Mouse (Mus musculus): ENCODE data around the gene Gm16223. TPM values are rescaled to one million over a fixed set of nuclear protein-coding genes. Genes with fewer than 3 reads are reported as not detected.

Gene Gm16223
- polyA plus RNA-seq (2016; fragmentation: Nextera tagmentation; extraction: Ambion mirVana): not detected in 2 replicates

GRCm38 (mm10) chr5:42067476-42068187, at the start of gene Gm16223:
Gm16223 (plus strand) TSS chr5:42067960.
- Histone ChIP-seq H3K4me1 (no peaks in the 10 kb centered on the region), H3K4me3 (no peak within 1 kb of the TSS), H3K27ac (no peak within 1 kb of the TSS), H3K9ac (no peak within 1 kb of the TSS), H3K36me3 (no peaks in the 10 kb centered on the region), H3K9me3 (replicated peaks) (no peaks in the 10 kb centered on the region), H3K27me3 (replicated peaks) (no peaks in the 10 kb centered on the region), H3K4me2 (no peak within 1 kb of the TSS)
- WGBS (ENCODE audit: insufficient replicate concordance): 70% methylated on average over 10 of the region's 10 CpGs
- ATAC-seq: no peak

GRCm38 (mm10) chr5:42022029-42022428, 45.7 kb upstream of the Gm16223 start:
- Histone ChIP-seq H3K36me3 (no peaks in the 10 kb centered on the region), H3K9me3 (replicated peaks) (no peaks in the 10 kb centered on the region), H3K9ac (no peak overlapping the region), H3K4me2 (no peak overlapping the region), H3K4me1 (no peaks in the 10 kb centered on the region), H3K4me3 (no peak overlapping the region), H3K27ac (no peak overlapping the region), H3K27me3 (replicated peaks) (no peaks in the 10 kb centered on the region)
- WGBS (ENCODE audit: insufficient replicate concordance): 51% methylated on average over 3 of the region's 3 CpGs
- ATAC-seq: no peak

GRCm38 (mm10) chr5:42023521-42023920, 44.2 kb upstream of the Gm16223 start:
- H3K4me1 ChIP-seq: no peaks in the 10 kb centered on the region
- no peaks in the 10 kb centered on the region for H3K36me3 ChIP-seq
- H3K4me2 ChIP-seq: no peak overlapping the region
- no peak for ATAC-seq
- H3K9me3 ChIP-seq (replicated peaks): no peaks in the 10 kb centered on the region
- no peak overlapping the region for H3K4me3 ChIP-seq
- WGBS (ENCODE audit: insufficient replicate concordance): 41% methylated on average over 1 of the region's 1 CpGs
- H3K27ac ChIP-seq: no peak overlapping the region
- H3K9ac ChIP-seq: no peak overlapping the region
- H3K27me3 ChIP-seq (replicated peaks): no peaks in the 10 kb centered on the region

GRCm38 (mm10) chr5:42036388-42037082, 31.2 kb upstream of the Gm16223 start:
- Histone ChIP-seq H3K27ac (no peak overlapping the region), H3K9ac (no peak overlapping the region), H3K9me3 (replicated peaks) (no peaks in the 10 kb centered on the region), H3K4me2 (no peak overlapping the region), H3K4me3 (no peak overlapping the region), H3K4me1 (no peaks in the 10 kb centered on the region), H3K27me3 (replicated peaks) (no peaks in the 10 kb centered on the region), H3K36me3 (no peaks in the 10 kb centered on the region)
- no peak for ATAC-seq
- WGBS (ENCODE audit: insufficient replicate concordance): 39% methylated on average over 15 of the region's 15 CpGs

GRCm38 (mm10) chr5:42054636-42055035, 13.1 kb upstream of the Gm16223 start:
- H3K27me3 ChIP-seq (replicated peaks): no peaks in the 10 kb centered on the region
- no peak for ATAC-seq
- H3K4me3 ChIP-seq: no peak overlapping the region
- WGBS (ENCODE audit: insufficient replicate concordance): 65% methylated on average over 4 of the region's 4 CpGs
- H3K27ac ChIP-seq: no peak overlapping the region
- H3K36me3 ChIP-seq: no peaks in the 10 kb centered on the region
- no peaks in the 10 kb centered on the region for H3K9me3 ChIP-seq (replicated peaks)
- no peak overlapping the region for H3K9ac ChIP-seq
- no peaks in the 10 kb centered on the region for H3K4me1 ChIP-seq
- H3K4me2 ChIP-seq: no peak overlapping the region

GRCm38 (mm10) chr5:42055151-42055550, 12.6 kb upstream of the Gm16223 start:
- Histone ChIP-seq H3K27me3 (replicated peaks) (no peaks in the 10 kb centered on the region), H3K9me3 (replicated peaks) (no peaks in the 10 kb centered on the region), H3K9ac (no peak overlapping the region), H3K27ac (no peak overlapping the region), H3K4me2 (no peak overlapping the region), H3K36me3 (no peaks in the 10 kb centered on the region), H3K4me3 (no peak overlapping the region), H3K4me1 (no peaks in the 10 kb centered on the region)
- 71% methylated on average over 5 of the region's 5 CpGs for WGBS (ENCODE audit: insufficient replicate concordance)
- no peak for ATAC-seq

- WGBS (ENCODE audit: insufficient replicate concordance): 31% methylated on average over 2 of the region's 2 CpGs
- Histone ChIP-seq H3K4me2 (no peak overlapping the region), H3K27ac (no peak overlapping the region), H3K9me3 (replicated peaks) (0 out of 2 replicates have a peak, but pooled peaks cover 4% of the 10 kb centered on the region), H3K4me1 (no peaks in the 10 kb centered on the region), H3K27me3 (replicated peaks) (no peaks in the 10 kb centered on the region), H3K4me3 (no peak overlapping the region), H3K9ac (no peak overlapping the region), H3K36me3 (no peaks in the 10 kb centered on the region)
- ATAC-seq: no peak
Observed at GRCm38 (mm10) chr5:42065090-42065489, 2.7 kb upstream of the Gm16223 start.

- ATAC-seq: no peak
- WGBS (ENCODE audit: insufficient replicate concordance): 57% methylated on average over 3 of the region's 3 CpGs
Observed at GRCm38 (mm10) chr5:42067075-42067474, 685 bp upstream of the Gm16223 start.

GRCm38 (mm10) chr5:42068188-42068579, 424 bp downstream of the Gm16223 start:
- H3K27ac ChIP-seq: no peak overlapping the region
- WGBS (ENCODE audit: insufficient replicate concordance): 45% methylated on average over 1 of the region's 1 CpGs
- no peak overlapping the region for H3K4me2 ChIP-seq
- H3K4me3 ChIP-seq: no peak overlapping the region
- no peaks in the 10 kb centered on the region for H3K9me3 ChIP-seq (replicated peaks)
- no peak overlapping the region for H3K9ac ChIP-seq
- H3K4me1 ChIP-seq: no peaks in the 10 kb centered on the region
- no peak for ATAC-seq
- H3K36me3 ChIP-seq: no peaks in the 10 kb centered on the region
- no peaks in the 10 kb centered on the region for H3K27me3 ChIP-seq (replicated peaks)

More at GRCm38 (mm10) chr5:42067075-42067474, 685 bp upstream of the Gm16223 start:
- Histone ChIP-seq H3K36me3 (no peaks in the 10 kb centered on the region), H3K4me3 (no peak overlapping the region), H3K9me3 (replicated peaks) (no peaks in the 10 kb centered on the region), H3K9ac (no peak overlapping the region), H3K27ac (no peak overlapping the region), H3K4me1 (no peaks in the 10 kb centered on the region), H3K27me3 (replicated peaks) (no peaks in the 10 kb centered on the region), H3K4me2 (no peak overlapping the region)

GRCm38 (mm10) chr5:42116586-42117346, 49.0 kb downstream of the Gm16223 start:
- H3K27ac ChIP-seq: no peak overlapping the region
- no peaks in the 10 kb centered on the region for H3K4me1 ChIP-seq
- H3K4me2 ChIP-seq: no peak overlapping the region
- H3K9ac ChIP-seq: no peak overlapping the region
- no peak overlapping the region for H3K4me3 ChIP-seq
- H3K36me3 ChIP-seq: no peaks in the 10 kb centered on the region
- no peak for ATAC-seq
- WGBS (ENCODE audit: insufficient replicate concordance): 62% methylated on average over 5 of the region's 5 CpGs
- no peaks in the 10 kb centered on the region for H3K27me3 ChIP-seq (replicated peaks)
- H3K9me3 ChIP-seq (replicated peaks): no peaks in the 10 kb centered on the region

GRCm38 (mm10) chr5:42125562-42125961, 57.8 kb downstream of the Gm16223 start:
- H3K27ac ChIP-seq: no peak overlapping the region
- no peak overlapping the region for H3K9ac ChIP-seq
- ATAC-seq: no peak
- no peak overlapping the region for H3K4me2 ChIP-seq
- H3K4me3 ChIP-seq: no peak overlapping the region
- H3K27me3 ChIP-seq (replicated peaks): no peaks in the 10 kb centered on the region
- no peaks in the 10 kb centered on the region for H3K4me1 ChIP-seq
- no peaks in the 10 kb centered on the region for H3K9me3 ChIP-seq (replicated peaks)
- H3K36me3 ChIP-seq: no peaks in the 10 kb centered on the region

GRCm38 (mm10) chr5:42155626-42156025, 87.9 kb downstream of the Gm16223 start:
- Histone ChIP-seq H3K27ac (no peak overlapping the region), H3K27me3 (replicated peaks) (no peaks in the 10 kb centered on the region), H3K4me3 (no peak overlapping the region), H3K9me3 (replicated peaks) (no peaks in the 10 kb centered on the region), H3K9ac (no peak overlapping the region), H3K36me3 (no peaks in the 10 kb centered on the region), H3K4me2 (no peak overlapping the region), H3K4me1 (no peaks in the 10 kb centered on the region)
- WGBS (ENCODE audit: insufficient replicate concordance): 51% methylated on average over 3 of the region's 3 CpGs
- no peak for ATAC-seq
